Mouse (Mus musculus): ENCODE data around the gene Abcg4. TPM values are rescaled to one million over a fixed set of nuclear protein-coding genes. Genes with fewer than 3 reads are reported as not detected.

Gene Abcg4
- polyA plus RNA-seq, 1 experiment from 2014 or later: 1.5 TPM

GRCm38 (mm10) chr9:44268027-44268360, 20.4 kb downstream of the Abcg4 start:
- Histone ChIP-seq H3K4me1 (replicated peaks) (peaks cover 14% of the 10 kb centered on the region), H3K9ac (peak overlapping the region; percentile 90), H3K4me2 (peak overlapping the region; percentile 92), H3K27ac (peak overlapping the region; percentile 84), H3K9me3 (replicated peaks) (no peaks in the 10 kb centered on the region), H3K4me3 (peak overlapping the region; percentile 60), H3K36me3 (0 out of 2 replicates have a peak, but pooled peaks cover 6% of the 10 kb centered on the region), H3K27me3 (no peaks in the 10 kb centered on the region)
- whole genome bisulfite sequencing: 4% methylated on average over 28 of the region's 28 CpGs
- peak; percentile 89 for ATAC-seq (replicated peaks; ENCODE audit: insufficient number of reproducible peaks, insufficient read depth, low FRiP score, low read depth)

- 6% methylated on average over 23 of the region's 23 CpGs for WGBS
- Histone ChIP-seq H3K27me3 (no peaks in the 10 kb centered on the region), H3K27ac (peak overlapping the region; percentile 84), H3K4me3 (peak overlapping the region; percentile 60), H3K4me1 (replicated peaks) (peaks cover 14% of the 10 kb centered on the region), H3K4me2 (peak overlapping the region; percentile 92), H3K9ac (peak overlapping the region; percentile 90), H3K36me3 (0 out of 2 replicates have a peak, but pooled peaks cover 6% of the 10 kb centered on the region), H3K9me3 (replicated peaks) (no peaks in the 10 kb centered on the region)
- no peak; the same call in none of the 2 replicates for ATAC-seq (replicated peaks; ENCODE audit: insufficient number of reproducible peaks, insufficient read depth, low FRiP score, low read depth)
Observed at GRCm38 (mm10) chr9:44267319-44268026, 20.9 kb downstream of the Abcg4 start.

- Histone ChIP-seq H3K9ac (no peak overlapping the region), H3K27ac (peak overlapping the region; percentile 84), H3K4me2 (peak overlapping the region; percentile 92; the same call in 1 of the 2 replicates), H3K9me3 (replicated peaks) (no peaks in the 10 kb centered on the region), H3K4me1 (replicated peaks) (peaks cover 14% of the 10 kb centered on the region), H3K36me3 (0 out of 2 replicates have a peak, but pooled peaks cover 6% of the 10 kb centered on the region), H3K4me3 (no peak overlapping the region; the same call in 1 of the 2 replicates), H3K27me3 (no peaks in the 10 kb centered on the region)
- 57% methylated on average over 8 of the region's 8 CpGs for WGBS
- ATAC-seq (replicated peaks; ENCODE audit: insufficient number of reproducible peaks, insufficient read depth, low FRiP score, low read depth): no peak
Observed at GRCm38 (mm10) chr9:44266478-44267226, 21.8 kb downstream of the Abcg4 start.

- H3K36me3 ChIP-seq: peaks cover 6% of the 10 kb centered on the region; the same call in 1 of the 2 replicates
- no peaks in the 10 kb centered on the region; the same call in 1 of the 2 replicates for H3K4me1 ChIP-seq (replicated peaks)
- WGBS: 87% methylated on average over 14 of the region's 14 CpGs
- no peaks in the 10 kb centered on the region for H3K27me3 ChIP-seq
- H3K9ac ChIP-seq: no peak overlapping the region
- no peak overlapping the region for H3K4me2 ChIP-seq
- H3K4me3 ChIP-seq: no peak overlapping the region
- H3K27ac ChIP-seq: no peak overlapping the region
- H3K9me3 ChIP-seq (replicated peaks): no peaks in the 10 kb centered on the region
- no peak; the same call in 1 of the 2 replicates for ATAC-seq (replicated peaks; ENCODE audit: insufficient number of reproducible peaks, insufficient read depth, low FRiP score, low read depth)
Observed at GRCm38 (mm10) chr9:44261388-44261787, 27.0 kb downstream of the Abcg4 start.

GRCm38 (mm10) chr9:44259014-44259413, 29.4 kb downstream of the Abcg4 start:
- no peak for ATAC-seq (replicated peaks; ENCODE audit: insufficient number of reproducible peaks, insufficient read depth, low FRiP score, low read depth)
- Histone ChIP-seq H3K9ac (no peak overlapping the region), H3K36me3 (peaks cover 6% of the 10 kb centered on the region; the same call in 1 of the 2 replicates), H3K9me3 (replicated peaks) (no peaks in the 10 kb centered on the region), H3K4me2 (no peak overlapping the region), H3K4me3 (no peak overlapping the region), H3K27me3 (no peaks in the 10 kb centered on the region), H3K27ac (no peak overlapping the region), H3K4me1 (replicated peaks) (no peaks in the 10 kb centered on the region)
- 77% methylated on average over 10 of the region's 10 CpGs for WGBS

GRCm38 (mm10) chr9:44256213-44256612, 32.2 kb downstream of the Abcg4 start:
- no peak overlapping the region for H3K9ac ChIP-seq
- 0 out of 2 replicates have a peak, but pooled peaks have one; percentile 14 for ATAC-seq (replicated peaks; ENCODE audit: insufficient number of reproducible peaks, insufficient read depth, low FRiP score, low read depth)
- no peak overlapping the region for H3K4me3 ChIP-seq
- no peak overlapping the region for H3K4me2 ChIP-seq
- H3K4me1 ChIP-seq (replicated peaks): no peaks in the 10 kb centered on the region
- H3K9me3 ChIP-seq (replicated peaks): no peaks in the 10 kb centered on the region
- no peak overlapping the region for H3K27ac ChIP-seq
- H3K36me3 ChIP-seq: no peaks in the 10 kb centered on the region; the same call in 1 of the 2 replicates
- H3K27me3 ChIP-seq: no peaks in the 10 kb centered on the region; the same call in 1 of the 2 replicates
- 70% methylated on average over 8 of the region's 8 CpGs for WGBS

GRCm38 (mm10) chr9:44255136-44255521, 33.3 kb downstream of the Abcg4 start:
- WGBS: 52% methylated on average over 6 of the region's 6 CpGs
- Histone ChIP-seq H3K9me3 (replicated peaks) (no peaks in the 10 kb centered on the region), H3K36me3 (no peaks in the 10 kb centered on the region; the same call in 1 of the 2 replicates), H3K4me3 (no peak overlapping the region), H3K9ac (no peak overlapping the region), H3K4me2 (no peak overlapping the region), H3K4me1 (replicated peaks) (no peaks in the 10 kb centered on the region), H3K27ac (no peak overlapping the region), H3K27me3 (peaks cover 4% of the 10 kb centered on the region; the same call in 1 of the 2 replicates)
- no peak for ATAC-seq (replicated peaks; ENCODE audit: insufficient number of reproducible peaks, insufficient read depth, low FRiP score, low read depth)

GRCm38 (mm10) chr9:44254508-44255135, 33.8 kb downstream of the Abcg4 start:
- Histone ChIP-seq H3K36me3 (no peaks in the 10 kb centered on the region), H3K4me3 (no peak overlapping the region), H3K27ac (no peak overlapping the region), H3K9ac (no peak overlapping the region), H3K4me1 (replicated peaks) (peaks cover 3% of the 10 kb centered on the region; the same call in 1 of the 2 replicates), H3K9me3 (replicated peaks) (no peaks in the 10 kb centered on the region), H3K27me3 (peaks cover 4% of the 10 kb centered on the region; the same call in 1 of the 2 replicates), H3K4me2 (no peak overlapping the region)
- 24% methylated on average over 5 of the region's 5 CpGs for WGBS
- no peak for ATAC-seq (replicated peaks; ENCODE audit: insufficient number of reproducible peaks, insufficient read depth, low FRiP score, low read depth)

GRCm38 (mm10) chr9:44253441-44253840, 35.0 kb downstream of the Abcg4 start:
- 81% methylated on average over 6 of the region's 6 CpGs for WGBS
- no peak for ATAC-seq (replicated peaks; ENCODE audit: insufficient number of reproducible peaks, insufficient read depth, low FRiP score, low read depth)
- no peak overlapping the region for H3K4me3 ChIP-seq
- no peaks in the 10 kb centered on the region for H3K9me3 ChIP-seq (replicated peaks)
- no peak overlapping the region for H3K4me2 ChIP-seq
- H3K27me3 ChIP-seq: peaks cover 8% of the 10 kb centered on the region; the same call in 1 of the 2 replicates
- no peak overlapping the region for H3K9ac ChIP-seq
- H3K36me3 ChIP-seq: no peaks in the 10 kb centered on the region
- H3K27ac ChIP-seq: no peak overlapping the region
- H3K4me1 ChIP-seq (replicated peaks): peaks cover 8% of the 10 kb centered on the region

GRCm38 (mm10) chr9:44251314-44251713, 37.1 kb downstream of the Abcg4 start, which contains the start of gene Pdzd3:
Gene Pdzd3 (minus strand): TSS chr9:44251471.
- 75% methylated on average over 10 of the region's 10 CpGs for WGBS
- Histone ChIP-seq H3K27ac (no peak within 1 kb of the TSS), H3K27me3 (peaks cover 11% of the 10 kb centered on the region; the same call in 1 of the 2 replicates), H3K9me3 (replicated peaks) (no peaks in the 10 kb centered on the region), H3K4me1 (replicated peaks) (peaks cover 8% of the 10 kb centered on the region), H3K9ac (no peak within 1 kb of the TSS), H3K36me3 (no peaks in the 10 kb centered on the region), H3K4me3 (no peak within 1 kb of the TSS), H3K4me2 (no peak within 1 kb of the TSS)
- no peak for ATAC-seq (replicated peaks; ENCODE audit: insufficient number of reproducible peaks, insufficient read depth, low FRiP score, low read depth)

GRCm38 (mm10) chr9:44250445-44250844, 38.0 kb downstream of the Abcg4 start:
- H3K27ac ChIP-seq: no peak overlapping the region
- peaks cover 8% of the 10 kb centered on the region for H3K4me1 ChIP-seq (replicated peaks)
- no peak overlapping the region for H3K9ac ChIP-seq
- no peak overlapping the region for H3K4me2 ChIP-seq
- ATAC-seq (replicated peaks; ENCODE audit: insufficient number of reproducible peaks, insufficient read depth, low FRiP score, low read depth): no peak
- no peak overlapping the region for H3K4me3 ChIP-seq
- H3K36me3 ChIP-seq: no peaks in the 10 kb centered on the region
- H3K27me3 ChIP-seq: peaks cover 11% of the 10 kb centered on the region; the same call in 1 of the 2 replicates
- H3K9me3 ChIP-seq (replicated peaks): no peaks in the 10 kb centered on the region
- 60% methylated on average over 4 of the region's 4 CpGs for WGBS
